Mouse (Mus musculus) cerebellum, adult 2 months (tissue): ENCODE data around the gene Sall1. TPM values are rescaled to one million over a fixed set of nuclear protein-coding genes. Genes with fewer than 3 reads are reported as not detected.
A peak's percentile ranks its signal among the peaks of the same experiment; 100 is the strongest.

ENCODE experiments used
- DNase-seq, 2 experiments: peaks; one replicate each; pipeline ENCODE4 v3.0.0; 2021
- H3K27ac ChIP-seq: fragments of 200-500 bp; 2 replicates; pipeline ENCODE4 v1.5.1; 2012; ENCODE audit warnings: low read length, control low read depth, inconsistent platforms; ENCODE audit not compliant: insufficient read depth
- H3K27me3 ChIP-seq: fragments of 200-500 bp; 2 replicates; pipeline ENCODE4 v1.6.1; 2012; ENCODE audit warnings: inconsistent platforms, mild to moderate bottlenecking, low read length, moderate library complexity; ENCODE audit not compliant: control insufficient read depth, insufficient read depth
- H3K4me1 ChIP-seq: fragments of 200-500 bp; 2 replicates; pipeline ENCODE4 v1.6.1; 2011; ENCODE audit warnings: low read length; ENCODE audit not compliant: control insufficient read depth, insufficient read depth
- H3K4me3 ChIP-seq: fragments of 200-500 bp; replicated peaks from 2 replicates; pipeline ENCODE3; 2011; ENCODE audit warnings: mild to moderate bottlenecking, low read depth, low read length, control low read depth; ENCODE audit not compliant: insufficient read depth
- CTCF ChIP-seq: fragments of 200-500 bp; IDR thresholded peaks from 2 replicates; pipeline ENCODE4 v1.5.1; 2011; ENCODE audit warnings: low read depth, mild to moderate bottlenecking, control low read depth, low read length, moderate library complexity, borderline replicate concordance; ENCODE audit not compliant: insufficient read depth
- POLR2A ChIP-seq: fragments of 200-500 bp; IDR thresholded peaks from 2 replicates; pipeline ENCODE4 v1.6.1; 2011; ENCODE audit warnings: low read length, control low read depth, borderline replicate concordance; ENCODE audit not compliant: insufficient read depth
- whole genome bisulfite sequencing: fragments of 180-500 bp; shearing (Covaris S2); methylation state at CpG from one replicate; pipeline ENCODE4 v1.1.7; 2018; 5-methylcytosine and 5-hydroxymethylcytosine counted together
- polyA plus RNA-seq: library from polyadenylated mRNA; depleted of rRNA; stranded (reverse); fragments of >200 nt; gene quantifications from 2 replicates; pipeline ENCODE4 v1.2.3, GENCODE M21; 2012

Gene Sall1
- polyA plus RNA-seq, 1 experiment: 8.2 TPM

GRCm38 (mm10) chr8:89042560-89043370 lies 1.2 kb downstream of the Sall1 start:
- no peaks in the 10 kb centered on the region for H3K4me1 ChIP-seq
- H3K4me3 ChIP-seq: peak overlapping the region; percentile 10
- WGBS: 1% methylated on average over 66 of the region's 80 CpGs
- peaks cover 10% of the 10 kb centered on the region; the same call in 1 of the 2 replicates for H3K27me3 ChIP-seq
- TF ChIP-seq POLR2A (no peak), CTCF (no peak)
- DNase-seq: peak; percentile 38 to 40
- H3K27ac ChIP-seq: no peak overlapping the region

GRCm38 (mm10) chr8:89042118-89042460 lies 1.9 kb downstream of the Sall1 start:
- H3K27me3 ChIP-seq: peaks cover 10% of the 10 kb centered on the region; the same call in 1 of the 2 replicates
- TF ChIP-seq POLR2A (no peak), CTCF (no peak)
- H3K4me3 ChIP-seq: peak overlapping the region; percentile 34
- DNase-seq: peak in 1 of 2 experiments; percentile 21
- no peaks in the 10 kb centered on the region for H3K4me1 ChIP-seq
- under 1% methylated on average over 35 of the region's 35 CpGs for WGBS
- H3K27ac ChIP-seq: peak overlapping the region; percentile 34; the same call in 1 of the 2 replicates

GRCm38 (mm10) chr8:89041421-89042117 lies 2.4 kb downstream of the Sall1 start:
- Histone ChIP-seq H3K4me1 (no peaks in the 10 kb centered on the region), H3K4me3 (peak overlapping the region; percentile 27), H3K27me3 (peaks cover 10% of the 10 kb centered on the region; the same call in 1 of the 2 replicates), H3K27ac (peak overlapping the region; percentile 34; the same call in 1 of the 2 replicates)
- under 1% methylated on average over 55 of the region's 55 CpGs for WGBS
- no peak for TF ChIP-seq CTCF
- no peak for DNase-seq

GRCm38 (mm10) chr8:89040751-89041420 lies 3.1 kb downstream of the Sall1 start:
- no peak for TF ChIP-seq POLR2A
- TF ChIP-seq CTCF: no peak
- Histone ChIP-seq H3K4me1 (no peaks in the 10 kb centered on the region), H3K4me3 (peak overlapping the region; percentile 27), H3K27me3 (peaks cover 7% of the 10 kb centered on the region; the same call in 1 of the 2 replicates), H3K27ac (no peak overlapping the region)
- WGBS: 4% methylated on average over 40 of the region's 40 CpGs
- DNase-seq: peak in 1 of 2 experiments; percentile 22

GRCm38 (mm10) chr8:89039890-89040289 lies 4.1 kb downstream of the Sall1 start:
- Histone ChIP-seq H3K4me1 (no peaks in the 10 kb centered on the region), H3K4me3 (no peak overlapping the region), H3K27ac (0 out of 2 replicates have a peak overlapping the region, but pooled peaks have one; percentile 30), H3K27me3 (peaks cover 7% of the 10 kb centered on the region; the same call in 1 of the 2 replicates)
- WGBS: 21% methylated on average over 6 of the region's 6 CpGs
- no peak for DNase-seq
- TF ChIP-seq POLR2A (no peak), CTCF (no peak)

- WGBS: 71% methylated on average over 4 of the region's 4 CpGs
- no peak for DNase-seq
- peaks cover 6% of the 10 kb centered on the region; the same call in 1 of the 2 replicates for H3K27me3 ChIP-seq
- H3K27ac ChIP-seq: no peak overlapping the region
- H3K4me1 ChIP-seq: no peaks in the 10 kb centered on the region
- no peak overlapping the region for H3K4me3 ChIP-seq
- no peak for TF ChIP-seq POLR2A
- TF ChIP-seq CTCF: no peak
Observed at GRCm38 (mm10) chr8:89038920-89039319, 5.0 kb downstream of the Sall1 start.

GRCm38 (mm10) chr8:89037536-89038236 lies 6.3 kb downstream of the Sall1 start:
- H3K27me3 ChIP-seq: peaks cover 3% of the 10 kb centered on the region; the same call in 1 of the 2 replicates
- no peak overlapping the region; the same call in 1 of the 2 replicates for H3K27ac ChIP-seq
- no peaks in the 10 kb centered on the region for H3K4me1 ChIP-seq
- H3K4me3 ChIP-seq: no peak overlapping the region
- no peak for DNase-seq
- WGBS: 14% methylated on average over 9 of the region's 9 CpGs
- no peak for TF ChIP-seq CTCF
- no peak for TF ChIP-seq POLR2A
